Mouse (Mus musculus) liver, embryonic 14.5 days (tissue): ENCODE results near the gene Kcnk5.

Experiments
- CTCF ChIP-seq: IDR thresholded peaks from 2 replicates; pipeline ENCODE4 v1.5.1; 2016; ENCODE audit warnings: antibody characterized with exemption, low read depth, control low read depth
- EP300 ChIP-seq: IDR thresholded peaks from 2 replicates; pipeline ENCODE4 v1.6.1; 2016; ENCODE audit warnings: antibody characterized with exemption, low read depth

- no peak for TF ChIP-seq CTCF
- TF ChIP-seq EP300: no peak
These were observed 66.7 kb downstream of the Kcnk5 start for GRCm38 (mm10) chr14:20114951-20115350.
